In genomic region chr12:24899636-24900035, GRCm38 (mm10) we compare ENCODE assay signal across 21 mouse cellular contexts.
DNase-seq lines count a peak whose midpoint lies in the region; ATAC-seq and TF ChIP-seq lines count a peak whose summit lies in the region.
"Had no signal": no experiment of that assay in that cellular context is flagged by ENCODE, and none has a peak within 500 bp of the region (broad histone marks: within the 10 kb centered on the region; RNA-seq: fewer than 3 reads in every experiment).

No protein-coding gene starts in this region.

- no peak for ATAC-seq in heart, embryonic 13.5 days (ENCODE audit: extremely low read depth, insufficient number of reproducible peaks, low FRiP score, low TSS enrichment)
- no peak for ATAC-seq in hindbrain, postnatal 0 days
- ATAC-seq: intestine, embryonic 16.5 days had no signal

- dilution Hi-C loops in CH12.LX (cut with MboI; ENCODE audit: extremely low pct_ligation_motif_present, extremely low pct_unique_long_range_greater_than_20kb, low sequenced_read_pairs) = no loop called here

- no peak for TF ChIP-seq RAD21 in CH12.LX (IDR thresholded peaks at IDR 0.05; ENCODE audit: low read depth, low read length)

- H3K4me2 ChIP-seq in heart, embryonic 13.5 days = no peak overlapping the region
- H3K4me2 ChIP-seq in CH12.LX (ENCODE audit: insufficient read depth, low read depth, poor library complexity, severe bottlenecking) = peak overlapping the region; percentile 54
- H3K4me2 ChIP-seq in hindbrain, postnatal 0 days (ENCODE audit: low read depth, low read length) = no peak overlapping the region
- H3K4me2 ChIP-seq: forebrain, embryonic 12.5 days; hindbrain, embryonic 14.5 days; neural tube, embryonic 12.5 days had no signal

- no peak for TF ChIP-seq CTCF in heart, adult 2 months (IDR thresholded peaks at IDR 0.05)
- no peak for TF ChIP-seq CTCF in CH12.LX (conservative IDR thresholded peaks at IDR 0.05 in 1 of 2, IDR thresholded peaks at IDR 0.05 in 1 of 2; ENCODE audit: low read depth in 2 of 2, low read length in 2 of 2)
- TF ChIP-seq CTCF in kidney, adult 2 months (conservative IDR thresholded peaks at IDR 0.05; ENCODE audit: insufficient read depth, insufficient read length, low read depth, low read length) = no peak
- TF ChIP-seq CTCF in hindbrain, postnatal 0 days (IDR thresholded peaks at IDR 0.05; ENCODE audit: low read depth) = no peak

- no peak overlapping the region for H3K9ac ChIP-seq in heart, embryonic 13.5 days
- no peak overlapping the region for H3K9ac ChIP-seq in heart, adult 2 months (ENCODE audit: low read depth, low read length)
- no peak overlapping the region for H3K9ac ChIP-seq in CH12.LX (ENCODE audit: insufficient read depth, low read depth)
- no peak overlapping the region for H3K9ac ChIP-seq in hindbrain, postnatal 0 days (replicated peaks; ENCODE audit: low read length)
- H3K9ac ChIP-seq: forebrain, embryonic 12.5 days; hindbrain, embryonic 14.5 days; liver, embryonic 14.5 days; neural tube, embryonic 12.5 days had no signal

- peaks cover 51% of the 10 kb centered on the region for H3K36me3 ChIP-seq in heart, embryonic 13.5 days
- peaks cover 2% of the 10 kb centered on the region; the same call in 1 of the 2 replicates for H3K36me3 ChIP-seq in heart, adult 2 months (ENCODE audit: control insufficient read depth, insufficient read depth, low read length)
- no peaks in the 10 kb centered on the region for H3K36me3 ChIP-seq in CH12.LX (replicated peaks in 1 of 2; ENCODE audit: control insufficient read depth in 1 of 2, insufficient read depth in 1 of 2, low read length in 1 of 2)
- H3K36me3 ChIP-seq in kidney, adult 2 months (ENCODE audit: control insufficient read depth, insufficient read depth, low read length) = no peaks in the 10 kb centered on the region
- H3K36me3 ChIP-seq in hindbrain, postnatal 0 days (ENCODE audit: insufficient read depth, low read length) = no peaks in the 10 kb centered on the region; the same call in 1 of the 2 replicates

- no peak for DNase-seq in heart, adult 2 months
- peak; percentile 71 for DNase-seq in CH12.LX (ENCODE audit: extremely low read depth)
- DNase-seq in kidney, adult 2 months = peak; percentile 81
- peak; percentile 56 to 77 for DNase-seq in kidney, postnatal 25 days
- no peak for DNase-seq in left cerebral cortex, postnatal 4 days
- DNase-seq in right cerebral cortex, adult 18-20 months = no peak
- DNase-seq in hindbrain, postnatal 0 days (ENCODE audit: low spot score) = no peak
- DNase-seq: adrenal gland, postnatal 36 days; cerebellum, adult 8-10 months; gastrocnemius, postnatal 10 days; layer of hippocampus, adult 9-11 months; lung, postnatal 10 days; right cerebral cortex, postnatal 4 days; thymus, postnatal 25 days had no signal

- in situ Hi-C loops in CH12.LX (cut with MboI; ENCODE audit: low pct_ligation_motif_present, low pct_unique_long_range_greater_than_20kb, low sequenced_read_pairs) = no loop called here

- peaks cover 24% of the 10 kb centered on the region for H3K4me1 ChIP-seq in heart, embryonic 13.5 days
- peaks cover 4% of the 10 kb centered on the region for H3K4me1 ChIP-seq in heart, adult 2 months (ENCODE audit: control insufficient read depth, insufficient read depth, low read length)
- H3K4me1 ChIP-seq in CH12.LX (ENCODE audit: control insufficient read depth in 1 of 2, insufficient read depth in 2 of 2) = peaks cover 7 to 24% of the 10 kb centered on the region in 2 experiments; a peak in 3 of 4 replicates
- peaks cover 15% of the 10 kb centered on the region for H3K4me1 ChIP-seq in kidney, adult 2 months (ENCODE audit: control insufficient read depth, insufficient read depth, low read length)
- H3K4me1 ChIP-seq in hindbrain, postnatal 0 days (ENCODE audit: insufficient read depth, low read length) = no peaks in the 10 kb centered on the region
- H3K4me1 ChIP-seq: forebrain, embryonic 12.5 days had no signal

- no peaks in the 10 kb centered on the region for H3K79me2 ChIP-seq in heart, adult 2 months (replicated peaks; ENCODE audit: control insufficient read depth, insufficient read depth, low read length)
- no peaks in the 10 kb centered on the region for H3K79me2 ChIP-seq in CH12.LX (replicated peaks; ENCODE audit: control insufficient read depth, extremely low read depth, insufficient read depth, poor library complexity, severe bottlenecking)

- no peak for TF ChIP-seq POLR2A in heart, adult 2 months (IDR thresholded peaks at IDR 0.05; ENCODE audit: insufficient read depth, low read depth, low read length)
- no peak for TF ChIP-seq POLR2A in CH12.LX (IDR thresholded peaks at IDR 0.05; ENCODE audit: low read depth, low read length)
- TF ChIP-seq POLR2A in kidney, adult 2 months (IDR thresholded peaks at IDR 0.05; ENCODE audit: low read depth, low read length) = no peak

- peak overlapping the region; percentile 12; the same call in 1 of the 2 replicates for H3K27ac ChIP-seq in heart, embryonic 13.5 days (replicated peaks)
- no peak overlapping the region for H3K27ac ChIP-seq in heart, adult 2 months
- H3K27ac ChIP-seq in CH12.LX (ENCODE audit: insufficient read depth, low read depth) = no peak overlapping the region
- peak overlapping the region; percentile 73; the same call in 1 of the 2 replicates for H3K27ac ChIP-seq in kidney, adult 2 months (ENCODE audit: insufficient read depth, low read depth, low read length)
- H3K27ac ChIP-seq in hindbrain, postnatal 0 days = no peak overlapping the region
- H3K27ac ChIP-seq: forebrain, embryonic 12.5 days; heart, embryonic 10.5 days; hindbrain, embryonic 14.5 days; liver, embryonic 14.5 days; neural tube, embryonic 12.5 days had no signal

- H3K27me3 ChIP-seq in heart, embryonic 13.5 days (replicated peaks) = no peaks in the 10 kb centered on the region
- no peaks in the 10 kb centered on the region for H3K27me3 ChIP-seq in heart, adult 2 months (ENCODE audit: control insufficient read depth, insufficient read depth, low read length)
- no peaks in the 10 kb centered on the region for H3K27me3 ChIP-seq in CH12.LX (replicated peaks)
- no peaks in the 10 kb centered on the region for H3K27me3 ChIP-seq in kidney, adult 2 months (replicated peaks; ENCODE audit: control insufficient read depth, insufficient read depth, low read length)
- H3K27me3 ChIP-seq in hindbrain, postnatal 0 days (ENCODE audit: insufficient read depth, low read length) = no peaks in the 10 kb centered on the region
- H3K27me3 ChIP-seq: forebrain, embryonic 12.5 days; neural tube, embryonic 12.5 days had no signal

- intact Hi-C loops in heart, adult 2 months (cut with DNase I) = no loop called here
- intact Hi-C loops in left cerebral cortex, postnatal 4 days (cut with DNase I) = no loop called here

- H3K9me3 ChIP-seq in heart, embryonic 13.5 days = no peaks in the 10 kb centered on the region
- H3K9me3 ChIP-seq in CH12.LX (replicated peaks; ENCODE audit: low read length) = no peaks in the 10 kb centered on the region
- no peaks in the 10 kb centered on the region for H3K9me3 ChIP-seq in hindbrain, postnatal 0 days (ENCODE audit: low read length)
- H3K9me3 ChIP-seq: forebrain, embryonic 12.5 days; heart, embryonic 10.5 days; neural tube, embryonic 12.5 days had no signal

- H3K4me3 ChIP-seq in heart, embryonic 13.5 days = no peak overlapping the region
- H3K4me3 ChIP-seq in heart, adult 2 months = no peak overlapping the region
- H3K4me3 ChIP-seq in CH12.LX (replicated peaks in 1 of 3; ENCODE audit: low read depth in 2 of 3, low read length in 2 of 3, poor library complexity in 1 of 3) = no peak overlapping the region
- H3K4me3 ChIP-seq in kidney, adult 2 months (ENCODE audit: insufficient read depth, low read depth, low read length) = no peak overlapping the region
- H3K4me3 ChIP-seq in hindbrain, postnatal 0 days (ENCODE audit: low read length) = no peak overlapping the region
- H3K4me3 ChIP-seq: forebrain, embryonic 12.5 days; heart, embryonic 10.5 days; neural tube, embryonic 12.5 days had no signal

- 87% methylated on average over 10 of the region's 10 CpGs for WGBS in heart, embryonic 13.5 days
- 88% methylated on average over 10 of the region's 10 CpGs for WGBS in heart, adult 2 months
- 34% methylated on average over 10 of the region's 10 CpGs for WGBS in kidney, adult 2 months
- 80% methylated on average over 10 of the region's 10 CpGs for WGBS in hindbrain, postnatal 0 days

- TF ChIP-seq EP300 in heart, adult 2 months (IDR thresholded peaks at IDR 0.05; ENCODE audit: insufficient read depth, low read depth, low read length) = no peak
- peak; percentile 85 for TF ChIP-seq EP300 in CH12.LX (IDR thresholded peaks at IDR 0.05; ENCODE audit: low read length)

TF ChIP-seq in CH12.LX, 34 proteins besides CTCF, POLR2A, EP300 and RAD21:
- TF ChIP-seq IRF4 (IDR thresholded peaks at IDR 0.05; ENCODE audit: low read depth, low read length) (peak; percentile 95), ETS1 (conservative IDR thresholded peaks at IDR 0.05; ENCODE audit: low read depth, low read length) (0 out of 2 replicates have a peak, but pooled peaks have one; percentile 11), HCFC1 (IDR thresholded peaks at IDR 0.05; ENCODE audit: low read depth, low read length) (peak; percentile 40; the same call in 1 of the 2 replicates), MEF2A (IDR thresholded peaks at IDR 0.05; ENCODE audit: borderline replicate concordance, low read depth, low read length) (peak; percentile 39; the same call in 1 of the 2 replicates), MAZ (IDR thresholded peaks at IDR 0.05; ENCODE audit: low read depth, low read length) (peak; percentile 77; the same call in 1 of the 2 replicates), ZKSCAN1 (IDR thresholded peaks at IDR 0.05; ENCODE audit: borderline replicate concordance, low read depth, low read length) (no peak), E2F4 (IDR thresholded peaks at IDR 0.05; ENCODE audit: insufficient replicate concordance, low read depth, low read length) (0 out of 2 replicates have a peak, but pooled peaks have one; percentile 34), POLR2AphosphoS2 (IDR thresholded peaks at IDR 0.05; ENCODE audit: low read depth, low read length) (no peak), ELF1 (IDR thresholded peaks at IDR 0.05; ENCODE audit: low read depth, low read length) (peak; percentile 40; the same call in 1 of the 2 replicates), CHD2 (IDR thresholded peaks at IDR 0.05; ENCODE audit: low read length) (0 out of 2 replicates have a peak, but pooled peaks have one; percentile 16), TCF12 (IDR thresholded peaks at IDR 0.05; ENCODE audit: low read depth, low read length) (peak; percentile 43; the same call in 1 of the 2 replicates)
TF ChIP-seq in CH12.LX: peak in this region for 9.

Comparison
In these comparisons a context has a peak if more than half of its experiments do, and no peak if none do; other contexts are left out.
1. H3K27ac ChIP-seq: peak in heart, embryonic 13.5 days (single experiment) and kidney, adult 2 months (single experiment); none in heart, adult 2 months (single experiment), CH12.LX (single experiment) and hindbrain, postnatal 0 days (single experiment).
2. DNase-seq: peak in CH12.LX (single experiment), kidney, adult 2 months (single experiment) and kidney, postnatal 25 days (2 of 2); none in heart, adult 2 months (0 of 2), left cerebral cortex, postnatal 4 days (single experiment), right cerebral cortex, adult 18-20 months (single experiment) and hindbrain, postnatal 0 days (single experiment).